Mouse (Mus musculus) skeletal muscle tissue, postnatal 0 days (tissue): ENCODE results near the gene Ssr3. TPM values are rescaled to one million over a fixed set of nuclear protein-coding genes. Genes with fewer than 3 reads are reported as not detected.

ENCODE experiments used
- polyA plus RNA-seq: library from polyadenylated mRNA; unstranded; fragments of >200 nt; fragmentation: Nextera tagmentation; extraction: Ambion mirVana; gene quantifications from 2 replicates; pipeline ENCODE4 v1.2.1, GENCODE M21; 2015

Ssr3 gene
- polyA plus RNA-seq: 149 and 155 TPM in 2 replicates

DNA sequence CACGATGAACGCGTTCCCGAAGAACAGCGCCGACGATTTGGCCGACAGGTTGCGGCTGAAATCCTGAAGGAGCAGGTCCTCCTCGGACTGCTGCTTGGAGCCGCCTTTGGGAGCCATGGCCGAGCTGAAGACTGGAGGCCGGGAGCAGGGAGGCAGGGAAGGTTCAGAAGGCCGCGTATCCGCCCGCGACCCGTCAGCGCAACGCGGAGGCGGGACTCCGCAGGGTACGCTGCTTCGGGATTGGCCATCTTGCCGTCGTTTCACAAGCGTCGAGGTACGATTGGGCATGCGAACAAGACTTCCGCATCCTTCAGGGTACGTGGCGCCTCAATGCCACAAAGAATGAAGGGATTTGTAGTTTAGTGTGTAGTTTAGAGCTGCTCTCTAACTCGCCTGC, at the start of gene Ssr3:
Gene Ssr3 (minus strand): TSS at position 203 of the 397 bp plus-strand sequence.

Other genes starting within 250 kb of the Ssr3 start
- gene Tiparp, start 135.8 kb upstream of the Ssr3 start, polyA plus RNA-seq: 14.3 and 15.8 TPM in 2 replicates